In genomic region chr19:9955438-9955837, GRCm38 (mm10) we compare ENCODE assay signal across 9 mouse cellular contexts. TPM values are rescaled to one million over a fixed set of nuclear protein-coding genes. Genes with fewer than 3 reads are reported as not detected.
DNase-seq lines count a peak whose midpoint lies in the region; ATAC-seq and TF ChIP-seq lines count a peak whose summit lies in the region.
"Had no signal": no experiment of that assay in that cellular context is flagged by ENCODE, and none has a peak within 500 bp of the region (broad histone marks: within the 10 kb centered on the region; RNA-seq: fewer than 3 reads in every experiment).

No protein-coding gene starts in this region.

- H3K4me3 ChIP-seq in forebrain, postnatal 0 days (ENCODE audit: low read depth, low read length), result no peak overlapping the region
- no peak overlapping the region for H3K4me3 ChIP-seq in forebrain, embryonic 15.5 days
- H3K4me3 ChIP-seq in layer of hippocampus, adult 2 months, result no peak overlapping the region
- no peak overlapping the region for H3K4me3 ChIP-seq in liver, embryonic 16.5 days (ENCODE audit: low read depth, low read length)

- ATAC-seq in forebrain, postnatal 0 days, result no peak
- ATAC-seq in forebrain, embryonic 15.5 days (replicated peaks), result no peak
- peak; percentile 35 for ATAC-seq in liver, embryonic 16.5 days (ENCODE audit: low read depth)

- DNase-seq in forebrain, postnatal 0 days, result no peak
- DNase-seq in layer of hippocampus, adult 2 months (ENCODE audit: low spot score in 2 of 2), result no peak
- DNase-seq in layer of hippocampus, adult 18-20 months (ENCODE audit: low spot score in 2 of 2), result no peak
- peak; percentile 66 for DNase-seq in c-Kit-positive CD71-positive TER-119-negative erythroid progenitor cells, embryonic 14.5 days (ENCODE audit: low read depth)
- DNase-seq in frontal cortex, postnatal 36 days (ENCODE audit: low spot score in 2 of 2), result no peak
- DNase-seq in embryo, embryonic 10.5 days (ENCODE audit: low spot score), result no peak

- no peak overlapping the region for H3K4me2 ChIP-seq in forebrain, postnatal 0 days (ENCODE audit: low read depth)
- no peak overlapping the region for H3K4me2 ChIP-seq in forebrain, embryonic 15.5 days (replicated peaks)
- no peak overlapping the region for H3K4me2 ChIP-seq in liver, embryonic 16.5 days (ENCODE audit: low read depth, low read length)
- H3K4me2 ChIP-seq: hindbrain, embryonic 14.5 days had no signal

- H3K27me3 ChIP-seq in forebrain, postnatal 0 days (ENCODE audit: insufficient read depth, low read length), result no peaks in the 10 kb centered on the region
- no peaks in the 10 kb centered on the region for H3K27me3 ChIP-seq in forebrain, embryonic 15.5 days
- no peaks in the 10 kb centered on the region for H3K27me3 ChIP-seq in liver, embryonic 16.5 days (ENCODE audit: control insufficient read depth, insufficient read depth, low read depth, low read length)

- H3K4me1 ChIP-seq in forebrain, postnatal 0 days (ENCODE audit: insufficient read depth), result no peaks in the 10 kb centered on the region
- H3K4me1 ChIP-seq in forebrain, embryonic 15.5 days, result peaks cover 10% of the 10 kb centered on the region
- peaks cover 42% of the 10 kb centered on the region for H3K4me1 ChIP-seq in liver, embryonic 16.5 days (ENCODE audit: control insufficient read depth, low read depth, low read length)

- H3K36me3 ChIP-seq in forebrain, postnatal 0 days (ENCODE audit: insufficient read depth), result no peaks in the 10 kb centered on the region
- no peaks in the 10 kb centered on the region for H3K36me3 ChIP-seq in forebrain, embryonic 15.5 days
- no peaks in the 10 kb centered on the region for H3K36me3 ChIP-seq in liver, embryonic 16.5 days (ENCODE audit: control insufficient read depth, insufficient read depth)

- peak overlapping the region; percentile 42; the same call in 1 of the 2 replicates for H3K27ac ChIP-seq in forebrain, postnatal 0 days (ENCODE audit: low read depth, low read length)
- no peak overlapping the region for H3K27ac ChIP-seq in forebrain, embryonic 15.5 days (replicated peaks)
- H3K27ac ChIP-seq in layer of hippocampus, adult 2 months, result peak overlapping the region; percentile 98
- peak overlapping the region; percentile 90 for H3K27ac ChIP-seq in liver, embryonic 16.5 days (ENCODE audit: low read length)

- no peaks in the 10 kb centered on the region for H3K9me3 ChIP-seq in forebrain, postnatal 0 days (ENCODE audit: low read length)
- H3K9me3 ChIP-seq in forebrain, embryonic 15.5 days, result no peaks in the 10 kb centered on the region
- no peaks in the 10 kb centered on the region for H3K9me3 ChIP-seq in liver, embryonic 16.5 days (replicated peaks; ENCODE audit: control insufficient read depth, low read length)

- no peak for TF ChIP-seq CTCF in forebrain, postnatal 0 days (IDR thresholded peaks at IDR 0.05; ENCODE audit: low read depth)
- TF ChIP-seq CTCF in layer of hippocampus, adult 2 months (conservative IDR thresholded peaks at IDR 0.05), result no peak

- no peak overlapping the region for H3K9ac ChIP-seq in forebrain, postnatal 0 days
- no peak overlapping the region for H3K9ac ChIP-seq in forebrain, embryonic 15.5 days (replicated peaks)
- H3K9ac ChIP-seq in liver, embryonic 16.5 days (ENCODE audit: low read depth, low read length), result no peak overlapping the region
- H3K9ac ChIP-seq: hindbrain, embryonic 14.5 days had no signal

- 84% methylated on average over 1 of the region's 1 CpGs for WGBS in forebrain, postnatal 0 days
- WGBS in forebrain, embryonic 15.5 days, result 74% methylated on average over 1 of the region's 1 CpGs
- 14% methylated on average over 1 of the region's 1 CpGs for WGBS in liver, embryonic 16.5 days (ENCODE audit: insufficient replicate concordance)

RNA-seq across cellular contexts. Expression of gene Fth1, which starts 25.0 kb away (rescaled TPM):
- 228 and 300 TPM in 2 replicates for total RNA-seq in forebrain, postnatal 0 days (2014; rRNA removed)
- 2,942 and 2,984 TPM in 2 replicates for polyA plus RNA-seq in forebrain, postnatal 0 days (2015; fragmentation: Nextera tagmentation; extraction: Ambion mirVana)
- 1,475 and 1,516 TPM in 2 replicates for polyA plus RNA-seq in forebrain, embryonic 15.5 days (2015; fragmentation: Nextera tagmentation; extraction: Ambion mirVana)
- 1,000 to 10,000 TPM; 3,170 to 3,409 TPM for total RNA-seq in layer of hippocampus, adult 2 months (2021)
- 1,000 to 10,000 TPM; 3,571 to 3,745 TPM for total RNA-seq in layer of hippocampus, adult 18-20 months (2021)
- polyA plus RNA-seq in liver, embryonic 16.5 days (2015; fragmentation: Nextera tagmentation; extraction: Ambion mirVana), result 3,514 and 3,691 TPM in 2 replicates

RNA-seq across cellular contexts. Expression of gene Best1, which starts 46.0 kb away (rescaled TPM):
- total RNA-seq in forebrain, postnatal 0 days (2014; rRNA removed), result 0.92 and 1.6 TPM in 2 replicates
- polyA plus RNA-seq in forebrain, postnatal 0 days (2015; fragmentation: Nextera tagmentation; extraction: Ambion mirVana), result 1.6 and 3.6 TPM in 2 replicates
- polyA plus RNA-seq in forebrain, embryonic 15.5 days (2015; fragmentation: Nextera tagmentation; extraction: Ambion mirVana), result 1.2 and 1.3 TPM in 2 replicates
- 1 to 10 TPM; 1.2 to 1.5 TPM for total RNA-seq in layer of hippocampus, adult 2 months (2021)
- total RNA-seq in layer of hippocampus, adult 18-20 months (2021), result 1 to 10 TPM; 1.2 to 1.7 TPM
- polyA plus RNA-seq in liver, embryonic 16.5 days (2015; fragmentation: Nextera tagmentation; extraction: Ambion mirVana), result 0.13 and 0.14 TPM in 2 replicates

RNA-seq across cellular contexts. Expression of gene Rab3il1, which starts 46.0 kb away (rescaled TPM):
- 14.4 and 19.9 TPM in 2 replicates for total RNA-seq in forebrain, postnatal 0 days (2014; rRNA removed)
- 20.0 and 20.6 TPM in 2 replicates for polyA plus RNA-seq in forebrain, postnatal 0 days (2015; fragmentation: Nextera tagmentation; extraction: Ambion mirVana)
- 17.3 and 17.9 TPM in 2 replicates for polyA plus RNA-seq in forebrain, embryonic 15.5 days (2015; fragmentation: Nextera tagmentation; extraction: Ambion mirVana)
- total RNA-seq in layer of hippocampus, adult 2 months (2021), result 10 to 100 TPM in 1 of 2 experiments, 1 to 10 TPM in 1; 9.7 to 10.4 TPM
- total RNA-seq in layer of hippocampus, adult 18-20 months (2021), result 10 to 100 TPM in 1 of 2 experiments, 1 to 10 TPM in 1; 9.3 to 10.1 TPM
- polyA plus RNA-seq in liver, embryonic 16.5 days (2015; fragmentation: Nextera tagmentation; extraction: Ambion mirVana), result 236 and 248 TPM in 2 replicates

RNA-seq across cellular contexts. Expression of gene Incenp, which starts 56.1 kb away (rescaled TPM):
- 6.2 and 15.9 TPM in 2 replicates for total RNA-seq in forebrain, postnatal 0 days (2014; rRNA removed)
- 12.3 and 19.4 TPM in 2 replicates for polyA plus RNA-seq in forebrain, postnatal 0 days (2015; fragmentation: Nextera tagmentation; extraction: Ambion mirVana)
- 51.9 and 62.4 TPM in 2 replicates for polyA plus RNA-seq in forebrain, embryonic 15.5 days (2015; fragmentation: Nextera tagmentation; extraction: Ambion mirVana)
- 10 to 100 TPM; 13.9 to 14.0 TPM for total RNA-seq in layer of hippocampus, adult 2 months (2021)
- total RNA-seq in layer of hippocampus, adult 18-20 months (2021), result 10 to 100 TPM; 11.2 to 12.7 TPM
- polyA plus RNA-seq in liver, embryonic 16.5 days (2015; fragmentation: Nextera tagmentation; extraction: Ambion mirVana), result 76.2 and 79.7 TPM in 2 replicates

Comparison
In these comparisons a context has a peak if more than half of its experiments do, and no peak if none do; other contexts are left out.
1. RNA of gene Fth1, which starts 25.0 kb away (total RNA-seq): 3,571 to 3,745 TPM in layer of hippocampus, adult 18-20 months and 3,170 to 3,409 TPM in layer of hippocampus, adult 2 months; 228 to 300 TPM in forebrain, postnatal 0 days; every median in the first group is over 10 times any median in the second.